Mouse (Mus musculus) C2C12 (cell line): Measurements from ENCODE around the gene Tex22.

Experiments used
- CEBPB ChIP-seq: IDR thresholded peaks from one replicate; pipeline ENCODE4 v1.6.1; 2011; ENCODE audit warnings: low read depth, mild to moderate bottlenecking, control low read depth, moderate library complexity
- CTCF ChIP-seq: IDR thresholded peaks from one replicate; pipeline ENCODE4 v1.5.1; 2011; ENCODE audit not compliant: control insufficient read depth, insufficient read depth, insufficient read length
- MAX ChIP-seq: IDR thresholded peaks from one replicate; pipeline ENCODE4 v1.6.1; 2011; ENCODE audit warnings: mild to moderate bottlenecking, control low read depth

GRCm38 (mm10) chr12:113032296-113033250, 41.7 kb upstream of the Tex22 start:
- TF ChIP-seq MAX, result no peak
- TF ChIP-seq CEBPB, result no peak
- TF ChIP-seq CTCF, result no peak
